Mouse (Mus musculus): ENCODE measurements around the gene Apba1. TPM values are rescaled to one million over a fixed set of nuclear protein-coding genes. Genes with fewer than 3 reads are reported as not detected.

Apba1 gene
- polyA plus RNA-seq, 1 experiment from 2014 or later, result 0.79 TPM

DNA sequence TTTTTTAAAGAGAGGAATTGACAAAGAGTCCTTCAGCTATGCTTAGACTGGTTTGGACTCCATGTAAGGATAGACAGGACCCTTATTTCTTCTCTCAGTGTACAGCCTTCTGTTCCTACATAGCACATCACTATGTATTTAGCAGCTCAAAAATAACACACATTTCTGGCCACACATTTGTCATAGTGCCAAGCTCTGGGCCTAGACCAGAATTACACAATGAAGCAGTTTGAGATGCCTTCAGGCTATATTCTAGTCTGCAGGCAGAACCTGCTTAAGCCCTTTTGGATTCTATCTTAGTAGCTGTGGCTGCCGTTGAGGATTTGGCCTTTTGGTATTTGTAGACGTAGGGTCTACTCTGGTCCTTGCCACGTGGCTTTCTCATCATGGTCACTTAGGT, 35.8 kb downstream of the Apba1 start:
- Histone ChIP-seq H3K9me3 (ENCODE audit: control insufficient read depth, low read length) (no peaks in the 10 kb centered on the region), H3K9ac (ENCODE audit: low read depth, low read length) (no peak overlapping the region), H3K27ac (ENCODE audit: low read depth, low read length) (no peak overlapping the region), H3K4me2 (replicated peaks; ENCODE audit: low read depth, low read length) (no peak overlapping the region), H3K4me3 (ENCODE audit: low read length) (no peak overlapping the region), H3K4me1 (ENCODE audit: control insufficient read depth, insufficient read depth, low read length) (no peaks in the 10 kb centered on the region), H3K36me3 (ENCODE audit: control insufficient read depth, insufficient read depth, low read length) (no peaks in the 10 kb centered on the region), H3K27me3 (ENCODE audit: control insufficient read depth, insufficient read depth, low read length) (no peaks in the 10 kb centered on the region)
- 86% methylated on average over 3 of the region's 3 CpGs for WGBS
- no peak for ATAC-seq (ENCODE audit: low FRiP score, low TSS enrichment)

DNA sequence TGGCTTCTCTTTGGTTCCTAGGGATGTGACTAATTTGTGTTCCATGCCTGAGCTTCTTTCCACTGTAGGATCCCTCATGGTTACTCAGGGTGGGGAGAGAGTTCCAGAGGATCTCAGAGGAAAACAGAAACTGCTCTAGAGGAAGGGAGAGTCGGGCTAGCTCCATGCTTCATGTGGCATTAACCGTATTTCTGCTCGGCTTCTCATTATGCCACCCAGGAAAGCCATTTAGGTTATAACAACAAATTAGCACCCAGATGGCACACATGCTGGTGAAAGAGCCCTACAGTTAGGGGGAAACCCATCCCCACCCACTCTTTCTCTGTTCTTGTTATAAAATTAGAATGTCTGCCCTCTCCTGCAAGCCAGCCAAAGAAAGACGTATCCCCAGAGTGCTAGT, 36.5 kb downstream of the Apba1 start:
- Histone ChIP-seq H3K4me3 (ENCODE audit: low read length) (no peak overlapping the region), H3K27ac (ENCODE audit: low read depth, low read length) (no peak overlapping the region), H3K36me3 (ENCODE audit: control insufficient read depth, insufficient read depth, low read length) (no peaks in the 10 kb centered on the region), H3K27me3 (ENCODE audit: control insufficient read depth, insufficient read depth, low read length) (no peaks in the 10 kb centered on the region), H3K4me1 (ENCODE audit: control insufficient read depth, insufficient read depth, low read length) (no peaks in the 10 kb centered on the region), H3K4me2 (replicated peaks; ENCODE audit: low read depth, low read length) (no peak overlapping the region), H3K9ac (ENCODE audit: low read depth, low read length) (no peak overlapping the region), H3K9me3 (ENCODE audit: control insufficient read depth, low read length) (no peaks in the 10 kb centered on the region)
- 76% methylated on average over 4 of the region's 4 CpGs for WGBS
- ATAC-seq (ENCODE audit: low FRiP score, low TSS enrichment), result no peak

DNA sequence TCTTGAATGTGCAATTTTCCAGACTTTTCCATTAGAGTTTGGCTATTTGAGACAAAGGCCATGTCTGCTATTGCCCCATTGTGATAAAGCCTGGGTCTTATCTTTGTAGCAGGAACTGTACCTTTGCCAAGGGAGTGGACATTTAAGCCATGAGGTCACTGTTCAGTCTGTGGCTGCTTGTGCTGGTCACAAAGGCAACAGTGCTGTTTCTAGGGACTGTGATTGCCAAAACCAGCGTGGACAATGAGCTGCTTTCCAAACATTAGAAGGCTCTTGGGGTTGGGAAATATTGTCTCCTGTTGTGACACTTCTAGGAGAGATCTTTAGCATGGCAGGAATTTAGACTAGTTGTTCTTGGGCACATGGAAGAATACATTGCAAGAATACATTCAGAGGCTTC, 42.5 kb downstream of the Apba1 start:
- Histone ChIP-seq H3K27ac (ENCODE audit: low read depth, low read length) (no peak overlapping the region), H3K4me3 (ENCODE audit: low read length) (no peak overlapping the region), H3K4me1 (ENCODE audit: control insufficient read depth, insufficient read depth, low read length) (no peaks in the 10 kb centered on the region), H3K4me2 (replicated peaks; ENCODE audit: low read depth, low read length) (no peak overlapping the region), H3K9me3 (ENCODE audit: control insufficient read depth, low read length) (no peaks in the 10 kb centered on the region), H3K27me3 (ENCODE audit: control insufficient read depth, insufficient read depth, low read length) (no peaks in the 10 kb centered on the region), H3K9ac (ENCODE audit: low read depth, low read length) (no peak overlapping the region), H3K36me3 (ENCODE audit: control insufficient read depth, insufficient read depth, low read length) (no peaks in the 10 kb centered on the region)
- no peak for ATAC-seq (ENCODE audit: low FRiP score, low TSS enrichment)
- WGBS, result 78% methylated on average over 1 of the region's 1 CpGs

DNA sequence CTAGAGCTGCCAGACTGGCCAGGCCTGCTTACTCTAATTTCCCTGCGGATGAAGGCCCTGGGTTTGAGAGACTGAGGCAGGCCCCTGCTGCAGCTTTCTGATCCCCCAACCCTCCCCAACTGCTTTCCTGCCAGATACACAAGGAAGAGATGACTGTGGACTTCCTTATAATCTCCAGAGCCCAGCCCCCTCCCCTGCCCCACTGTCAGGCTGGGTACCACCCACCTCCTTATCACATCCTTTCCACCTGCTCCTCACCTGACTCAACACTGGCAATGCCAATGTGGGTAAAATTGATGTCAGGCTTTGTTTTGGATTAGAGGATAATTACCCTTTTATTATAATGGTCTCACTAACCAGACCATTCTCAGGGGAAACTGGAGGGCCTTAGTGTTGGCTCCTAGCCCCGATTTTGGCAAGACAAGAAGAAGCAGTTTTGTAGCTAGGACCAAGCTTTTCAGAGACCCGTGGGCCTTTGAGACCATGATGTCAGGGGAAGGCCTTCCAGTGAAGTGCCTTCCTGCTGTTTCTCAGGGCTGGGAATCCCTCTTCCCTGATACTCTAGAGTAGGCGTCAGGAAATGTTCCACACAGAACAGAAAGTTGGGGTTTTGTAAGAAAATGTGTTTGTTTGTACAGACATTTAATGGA, 44.7 kb downstream of the Apba1 start:
- WGBS, result 75% methylated on average over 4 of the region's 4 CpGs
- H3K9me3 ChIP-seq (ENCODE audit: control insufficient read depth, low read length), result no peaks in the 10 kb centered on the region
- H3K9ac ChIP-seq (ENCODE audit: low read depth, low read length), result no peak overlapping the region
- no peak overlapping the region for H3K4me3 ChIP-seq (ENCODE audit: low read length)
- H3K36me3 ChIP-seq (ENCODE audit: control insufficient read depth, insufficient read depth, low read length), result no peaks in the 10 kb centered on the region
- H3K4me2 ChIP-seq (replicated peaks; ENCODE audit: low read depth, low read length), result no peak overlapping the region
- H3K27me3 ChIP-seq (ENCODE audit: control insufficient read depth, insufficient read depth, low read length), result no peaks in the 10 kb centered on the region
- no peak for ATAC-seq (ENCODE audit: low FRiP score, low TSS enrichment)
- no peaks in the 10 kb centered on the region for H3K4me1 ChIP-seq (ENCODE audit: control insufficient read depth, insufficient read depth, low read length)
- H3K27ac ChIP-seq (ENCODE audit: low read depth, low read length), result no peak overlapping the region

DNA sequence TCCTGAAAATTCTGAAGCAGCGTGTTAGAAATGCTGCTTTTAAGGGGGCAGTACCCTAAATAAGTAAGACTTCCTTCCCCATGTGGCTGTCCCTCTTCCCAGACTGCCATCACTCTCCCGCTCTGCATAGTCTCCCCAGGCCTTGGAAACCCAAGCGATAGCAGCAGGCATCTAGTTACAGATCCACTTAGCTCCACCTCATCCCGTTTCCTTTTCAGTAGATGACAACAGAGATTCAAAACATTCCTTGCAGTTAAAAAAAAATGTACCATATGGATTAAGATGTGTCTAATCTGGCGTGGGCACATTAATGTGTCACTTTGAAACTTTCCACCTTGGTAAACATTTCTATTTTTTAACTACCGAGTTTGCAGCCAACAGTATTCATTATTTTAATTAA, 48.1 kb downstream of the Apba1 start:
- H3K9me3 ChIP-seq (ENCODE audit: control insufficient read depth, low read length), result no peaks in the 10 kb centered on the region
- H3K27me3 ChIP-seq (ENCODE audit: control insufficient read depth, insufficient read depth, low read length), result no peaks in the 10 kb centered on the region
- no peak overlapping the region for H3K9ac ChIP-seq (ENCODE audit: low read depth, low read length)
- H3K27ac ChIP-seq (ENCODE audit: low read depth, low read length), result no peak overlapping the region
- H3K4me3 ChIP-seq (ENCODE audit: low read length), result no peak overlapping the region
- no peak; the same call in 1 of the 2 replicates for ATAC-seq (ENCODE audit: low FRiP score, low TSS enrichment)
- WGBS, result 37% methylated on average over 6 of the region's 6 CpGs
- H3K4me1 ChIP-seq (ENCODE audit: control insufficient read depth, insufficient read depth, low read length), result no peaks in the 10 kb centered on the region
- H3K4me2 ChIP-seq (replicated peaks; ENCODE audit: low read depth, low read length), result no peak overlapping the region
- no peaks in the 10 kb centered on the region for H3K36me3 ChIP-seq (ENCODE audit: control insufficient read depth, insufficient read depth, low read length)

DNA sequence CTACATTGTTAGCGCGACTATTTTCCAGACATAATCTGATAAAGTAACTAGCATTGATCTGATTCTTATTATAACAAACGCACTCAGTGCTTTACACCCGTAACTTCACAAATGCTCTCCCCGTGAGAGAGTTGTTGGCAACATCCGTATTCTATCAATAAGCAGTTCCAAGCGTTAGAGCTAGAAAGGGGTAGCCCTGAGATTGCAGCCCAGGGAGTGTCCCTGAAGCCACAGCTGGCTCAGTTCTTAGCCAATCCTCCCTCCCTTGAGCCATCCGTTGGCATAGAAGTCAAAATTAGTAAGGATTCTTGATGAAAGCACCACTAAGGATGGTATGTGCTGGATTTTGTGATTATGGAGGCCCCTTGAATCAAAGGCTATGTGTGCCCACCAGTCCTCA, 48.7 kb downstream of the Apba1 start:
- Histone ChIP-seq H3K27ac (ENCODE audit: low read depth, low read length) (no peak overlapping the region), H3K27me3 (ENCODE audit: control insufficient read depth, insufficient read depth, low read length) (no peaks in the 10 kb centered on the region)
- WGBS, result 70% methylated on average over 8 of the region's 8 CpGs

DNA sequence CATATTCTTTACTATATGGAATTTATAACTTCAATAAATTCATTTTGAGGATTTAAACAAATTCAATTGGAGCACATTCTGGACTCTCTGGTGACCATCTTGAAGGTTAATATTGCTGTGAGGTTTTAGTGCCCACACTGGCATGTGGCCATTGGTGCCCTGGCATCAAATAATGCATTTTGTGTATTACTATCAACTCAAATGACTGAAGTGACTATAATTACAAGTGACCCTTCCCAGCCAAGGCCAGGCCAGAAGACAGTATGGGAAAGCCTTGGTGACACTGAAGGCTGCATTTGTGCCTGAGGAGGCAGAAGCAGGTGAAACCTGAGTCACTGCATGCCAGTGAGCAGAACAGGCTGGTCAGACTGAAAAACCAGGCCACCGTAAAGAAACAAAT, 50.5 kb downstream of the Apba1 start:
- no peaks in the 10 kb centered on the region for H3K4me1 ChIP-seq (ENCODE audit: control insufficient read depth, insufficient read depth, low read length)
- H3K9me3 ChIP-seq (ENCODE audit: control insufficient read depth, low read length), result no peaks in the 10 kb centered on the region
- H3K36me3 ChIP-seq (ENCODE audit: control insufficient read depth, insufficient read depth, low read length), result no peaks in the 10 kb centered on the region
- no peaks in the 10 kb centered on the region for H3K27me3 ChIP-seq (ENCODE audit: control insufficient read depth, insufficient read depth, low read length)
- no peak overlapping the region for H3K4me2 ChIP-seq (replicated peaks; ENCODE audit: low read depth, low read length)
- no peak for ATAC-seq (ENCODE audit: low FRiP score, low TSS enrichment)
- no peak overlapping the region for H3K27ac ChIP-seq (ENCODE audit: low read depth, low read length)
- 62% methylated on average over 1 of the region's 1 CpGs for WGBS
- H3K4me3 ChIP-seq (ENCODE audit: low read length), result no peak overlapping the region
- H3K9ac ChIP-seq (ENCODE audit: low read depth, low read length), result no peak overlapping the region

More for the DNA sequence above, 48.7 kb downstream of the Apba1 start:
- Histone ChIP-seq H3K36me3 (ENCODE audit: control insufficient read depth, insufficient read depth, low read length) (no peaks in the 10 kb centered on the region), H3K9me3 (ENCODE audit: control insufficient read depth, low read length) (no peaks in the 10 kb centered on the region), H3K4me2 (replicated peaks; ENCODE audit: low read depth, low read length) (no peak overlapping the region), H3K4me3 (ENCODE audit: low read length) (no peak overlapping the region), H3K9ac (ENCODE audit: low read depth, low read length) (no peak overlapping the region), H3K4me1 (ENCODE audit: control insufficient read depth, insufficient read depth, low read length) (no peaks in the 10 kb centered on the region)
- ATAC-seq (ENCODE audit: low FRiP score, low TSS enrichment), result no peak

DNA sequence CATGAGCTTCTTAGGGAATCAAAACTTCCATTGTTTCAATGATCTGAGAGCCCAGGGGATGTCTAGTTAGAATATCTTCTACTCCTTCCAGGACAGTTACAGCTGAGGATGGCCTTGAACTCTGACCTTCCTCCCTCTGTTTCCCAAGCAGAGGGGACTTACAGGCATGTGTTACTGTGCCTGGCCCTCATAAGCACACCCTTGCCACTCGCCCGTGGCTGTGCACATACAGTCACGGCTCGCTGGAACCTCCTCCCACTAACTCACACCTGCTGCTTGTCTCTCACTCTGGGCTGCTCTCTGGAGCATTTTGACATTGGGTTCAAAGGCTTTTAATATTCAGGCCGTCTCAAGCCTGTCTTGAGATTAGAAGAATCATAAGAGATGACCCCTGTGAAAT, 51.8 kb downstream of the Apba1 start:
- no peak overlapping the region for H3K27ac ChIP-seq (ENCODE audit: low read depth, low read length)
- 30% methylated on average over 5 of the region's 5 CpGs for WGBS
- ATAC-seq (ENCODE audit: low FRiP score, low TSS enrichment), result 0 out of 2 replicates have a peak, but pooled peaks have one; percentile 48
- no peaks in the 10 kb centered on the region for H3K9me3 ChIP-seq (ENCODE audit: control insufficient read depth, low read length)
- no peak overlapping the region for H3K4me3 ChIP-seq (ENCODE audit: low read length)
- no peaks in the 10 kb centered on the region for H3K4me1 ChIP-seq (ENCODE audit: control insufficient read depth, insufficient read depth, low read length)
- H3K4me2 ChIP-seq (replicated peaks; ENCODE audit: low read depth, low read length), result no peak overlapping the region
- H3K27me3 ChIP-seq (ENCODE audit: control insufficient read depth, insufficient read depth, low read length), result no peaks in the 10 kb centered on the region
- no peaks in the 10 kb centered on the region for H3K36me3 ChIP-seq (ENCODE audit: control insufficient read depth, insufficient read depth, low read length)
- H3K9ac ChIP-seq (ENCODE audit: low read depth, low read length), result no peak overlapping the region

DNA sequence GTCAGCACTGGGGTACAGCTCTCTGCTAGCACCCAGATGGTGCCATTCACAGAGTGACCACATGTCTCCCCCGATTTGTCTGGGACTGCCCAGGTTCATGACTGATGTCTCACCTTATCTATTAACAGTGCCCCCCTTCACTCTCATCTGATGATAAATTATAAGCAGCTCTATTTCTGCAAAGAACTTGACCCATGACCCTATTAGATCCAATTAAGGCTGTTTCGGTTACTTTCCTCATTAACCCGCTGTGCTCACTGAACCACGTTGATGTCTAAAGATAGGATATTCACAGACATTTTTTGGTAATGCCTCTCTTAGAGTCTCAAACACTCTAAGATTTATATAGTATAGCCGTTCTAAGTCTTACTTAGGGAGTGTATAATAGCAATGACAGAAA, 52.3 kb downstream of the Apba1 start:
- no peak overlapping the region for H3K4me3 ChIP-seq (ENCODE audit: low read length)
- no peaks in the 10 kb centered on the region for H3K27me3 ChIP-seq (ENCODE audit: control insufficient read depth, insufficient read depth, low read length)
- no peak for ATAC-seq (ENCODE audit: low FRiP score, low TSS enrichment)
- H3K4me1 ChIP-seq (ENCODE audit: control insufficient read depth, insufficient read depth, low read length), result no peaks in the 10 kb centered on the region
- WGBS, result 55% methylated on average over 5 of the region's 5 CpGs
- H3K36me3 ChIP-seq (ENCODE audit: control insufficient read depth, insufficient read depth, low read length), result no peaks in the 10 kb centered on the region
- H3K9ac ChIP-seq (ENCODE audit: low read depth, low read length), result no peak overlapping the region
- no peaks in the 10 kb centered on the region for H3K9me3 ChIP-seq (ENCODE audit: control insufficient read depth, low read length)
- no peak overlapping the region for H3K4me2 ChIP-seq (replicated peaks; ENCODE audit: low read depth, low read length)
- H3K27ac ChIP-seq (ENCODE audit: low read depth, low read length), result no peak overlapping the region
